Mouse (Mus musculus): ENCODE data around the gene Dok5.
A peak's percentile ranks its signal among the peaks of the same experiment; 100 is the strongest.

The Dok5 gene

DNA sequence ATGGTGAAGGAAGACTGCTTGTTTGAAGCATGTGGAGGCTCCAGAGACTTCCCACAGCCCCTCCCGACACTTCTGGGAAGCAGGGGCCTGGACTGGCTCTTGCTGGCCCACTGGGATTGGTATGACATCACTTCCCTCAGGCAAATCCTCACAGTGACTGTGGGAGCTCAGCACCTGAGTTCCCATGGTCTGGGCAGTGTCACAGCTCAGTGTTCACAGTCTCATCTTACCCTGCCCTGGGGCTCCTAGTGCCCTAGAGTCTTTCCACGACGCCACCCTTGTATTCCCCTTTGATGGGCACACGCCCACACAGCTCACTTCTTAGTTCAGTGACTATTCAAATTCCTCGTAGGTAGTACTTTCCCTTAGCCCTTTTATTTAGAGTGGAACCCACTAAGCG is 71.4 kb downstream of the Dok5 start:
- no peak for DNase-seq

DNA sequence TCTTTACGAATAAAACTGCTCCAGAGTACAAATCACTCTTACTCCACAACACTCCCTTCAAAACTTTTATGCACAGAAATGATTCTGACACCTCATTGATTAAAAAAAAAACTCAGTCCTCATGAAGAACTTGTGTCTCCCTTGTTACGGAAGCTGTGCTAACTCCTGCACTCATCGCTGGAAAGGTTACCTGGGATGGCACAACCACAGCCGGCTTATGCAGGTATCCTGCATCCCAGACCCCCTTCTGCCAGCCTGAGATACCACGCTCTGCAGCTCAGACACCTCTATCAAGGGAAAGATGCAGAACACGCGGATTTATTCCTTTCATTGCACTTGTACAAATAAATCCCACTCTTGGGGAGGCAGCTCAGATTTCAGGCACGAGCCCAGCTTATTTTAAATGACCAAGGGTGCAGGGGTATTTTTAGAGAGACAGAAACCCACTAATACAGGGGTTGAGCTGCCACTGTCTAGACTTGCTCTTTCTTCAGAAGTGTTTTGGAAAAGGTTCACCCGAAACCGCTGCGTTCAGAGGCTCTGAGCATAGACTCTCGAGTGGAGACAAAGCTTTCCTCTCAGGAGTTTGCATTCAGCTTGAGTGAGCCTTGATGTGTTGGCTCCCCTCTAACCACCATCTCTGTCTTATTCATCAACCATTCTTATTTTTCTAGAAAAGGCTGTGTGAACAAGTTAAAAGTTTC is 76.1 kb downstream of the Dok5 start:
- DNase-seq: no peak

DNA sequence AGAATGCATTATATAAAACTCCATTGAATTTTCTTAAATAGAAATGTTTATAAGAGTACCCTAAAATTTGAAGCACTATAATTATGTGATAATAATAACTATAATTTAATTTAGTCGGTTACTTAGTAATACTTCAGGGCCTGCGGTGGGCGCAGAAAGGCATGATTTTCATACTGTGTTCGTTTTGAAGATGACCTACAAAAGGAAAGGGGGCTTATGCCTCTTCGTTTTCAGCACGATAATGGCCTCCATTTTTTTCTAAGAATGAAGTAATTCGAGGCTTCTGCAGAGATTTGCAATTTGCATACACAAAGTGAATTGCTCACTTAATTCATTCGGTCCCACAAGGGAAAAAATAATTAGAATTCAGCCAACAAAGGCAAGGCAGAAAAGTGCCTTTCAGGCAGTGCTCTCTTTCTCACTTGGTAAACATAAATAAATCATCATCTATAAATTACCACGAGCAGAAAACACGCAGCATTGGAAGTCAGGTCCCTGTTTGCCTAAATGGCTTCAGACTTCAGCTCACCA is 76.7 kb downstream of the Dok5 start:
- no peak for DNase-seq

DNA sequence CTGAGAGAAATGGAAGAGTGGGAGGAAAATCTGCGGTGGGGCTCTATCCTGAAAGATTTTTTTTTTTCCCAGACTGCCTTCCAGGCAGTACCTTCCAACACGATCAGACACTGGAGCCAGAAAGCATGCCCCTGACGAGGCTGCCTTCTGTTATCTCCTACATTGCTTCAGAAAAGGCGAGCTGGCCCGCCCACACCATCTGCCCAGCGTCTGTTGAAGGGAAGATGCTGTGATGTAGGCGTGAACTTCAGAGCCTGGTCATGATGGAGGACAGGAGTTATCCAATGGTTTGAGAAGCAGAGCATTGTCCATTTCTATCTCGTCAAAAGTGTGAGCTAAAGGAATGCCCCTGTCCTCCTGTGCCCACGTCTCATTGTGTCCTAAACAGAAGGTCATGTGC is 79.7 kb downstream of the Dok5 start:
- peak; percentile 96 for DNase-seq

DNA sequence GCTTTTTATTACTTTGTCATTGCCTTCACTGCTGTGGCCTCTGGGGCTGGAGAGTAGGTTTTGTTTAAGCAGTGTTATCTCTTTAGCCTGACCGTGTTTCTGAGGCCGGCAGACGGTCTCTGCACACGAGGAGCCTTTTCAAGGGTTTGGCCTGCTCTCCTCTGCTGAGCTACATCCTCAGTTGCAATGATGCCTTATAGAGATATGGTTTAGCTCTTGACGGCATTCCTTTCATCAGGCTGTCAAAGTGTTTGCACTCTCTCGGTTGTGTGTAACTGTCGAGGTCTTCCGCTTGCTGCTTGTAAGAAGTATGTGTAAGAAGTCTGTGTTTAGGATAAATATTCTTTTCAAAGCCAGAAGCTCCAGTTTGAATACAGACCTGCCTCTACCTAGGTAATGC is 84.7 kb downstream of the Dok5 start:
- no peak for DNase-seq

DNA sequence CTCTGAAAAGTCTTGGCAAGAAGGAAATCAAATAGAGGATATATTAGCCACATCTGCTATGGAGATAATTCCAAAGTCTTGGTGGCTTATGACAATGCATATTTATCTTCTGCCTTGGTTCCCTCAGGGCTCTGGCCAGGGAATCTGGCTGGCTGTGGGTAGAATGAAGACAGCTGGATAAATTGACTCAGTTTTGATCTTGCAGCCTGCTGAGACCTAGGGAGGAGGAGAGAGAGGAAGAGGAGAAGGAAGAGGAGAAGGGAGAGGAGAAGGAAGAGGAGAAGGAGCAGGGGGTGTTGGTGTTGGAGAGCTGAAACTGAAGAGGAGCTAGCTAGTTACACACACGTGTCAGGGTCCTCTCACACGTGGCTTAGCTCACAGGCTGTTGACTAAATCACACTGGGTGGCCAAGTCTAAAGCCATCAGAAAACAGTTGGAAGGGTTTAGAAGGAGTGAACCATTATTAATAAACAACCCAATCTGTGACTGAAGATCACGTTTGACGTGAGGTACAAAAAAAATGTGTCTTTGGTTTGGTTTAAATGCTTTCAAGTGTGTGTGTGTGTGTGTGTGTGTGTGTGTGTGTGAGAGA is 85.6 kb downstream of the Dok5 start:
- no peak for DNase-seq

DNA sequence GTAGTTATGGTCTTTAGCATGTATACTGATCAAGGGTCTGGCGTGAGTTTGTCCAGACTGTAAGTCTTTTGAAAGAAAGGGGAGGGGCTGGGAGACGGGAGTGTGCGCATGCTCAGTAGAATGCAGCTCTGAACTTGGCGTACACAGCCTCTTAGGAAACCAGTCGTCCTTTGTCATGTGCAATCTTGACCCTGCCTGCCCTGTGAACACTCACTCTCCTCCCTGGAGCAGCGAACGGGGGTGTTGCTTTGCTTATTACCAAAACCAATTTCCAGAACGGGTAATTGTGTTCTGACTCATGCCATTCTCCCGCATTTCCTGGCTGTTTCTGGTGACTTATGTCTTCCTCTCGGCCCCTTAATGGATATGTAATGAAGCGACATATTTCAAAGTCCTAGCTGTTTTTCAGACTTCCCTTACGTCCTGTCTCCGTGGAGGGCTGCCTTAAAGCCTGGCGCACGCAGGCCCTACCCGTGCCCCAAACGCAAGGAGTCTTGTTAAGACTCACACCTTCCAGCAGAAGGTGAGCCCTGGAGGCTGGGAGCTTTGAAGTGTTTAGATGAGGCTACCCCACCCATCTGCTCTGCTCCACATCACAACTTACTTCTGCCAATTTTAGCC is 95.3 kb downstream of the Dok5 start:
- no peak for DNase-seq

DNA sequence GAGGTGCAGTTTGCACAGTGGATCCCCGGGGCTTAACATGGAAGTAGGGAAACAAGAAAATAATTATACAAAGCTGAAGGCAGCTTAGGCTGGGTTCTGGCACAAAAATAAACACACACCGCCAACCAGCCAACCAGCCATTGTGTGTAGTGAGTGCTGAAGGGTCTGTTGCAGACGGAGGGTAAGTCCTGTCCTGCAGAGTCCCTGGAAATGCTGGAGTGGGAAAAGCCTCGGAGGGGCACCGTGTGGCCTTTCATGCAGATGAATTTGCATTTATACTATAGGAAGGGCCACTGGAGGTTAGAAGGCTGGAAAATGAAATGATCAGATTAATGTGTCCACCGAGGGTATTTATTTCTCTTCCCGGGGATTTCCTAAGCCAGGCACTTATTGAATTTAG is 97.2 kb downstream of the Dok5 start:
- DNase-seq: no peak

DNA sequence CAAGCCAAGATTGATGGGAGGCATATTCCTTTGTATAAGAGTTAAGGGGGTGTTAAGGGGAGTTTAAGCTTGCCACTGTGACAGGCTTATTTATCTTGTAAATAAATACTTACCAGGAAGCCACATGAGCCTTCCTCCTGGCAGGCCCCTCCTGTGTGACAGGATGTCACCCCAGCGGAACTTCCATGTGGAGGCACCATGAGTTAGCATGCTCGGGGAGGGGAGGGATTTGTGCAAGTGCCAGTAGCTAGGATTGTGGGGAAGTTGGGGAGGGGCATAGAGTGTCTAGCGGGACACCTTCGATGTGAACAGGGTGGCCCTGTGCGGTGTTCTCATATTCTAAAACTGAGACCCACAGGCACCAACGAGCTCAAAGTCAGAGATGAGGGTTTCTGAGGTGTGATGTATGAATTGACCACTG is 97.6 kb downstream of the Dok5 start:
- no peak for DNase-seq

DNA sequence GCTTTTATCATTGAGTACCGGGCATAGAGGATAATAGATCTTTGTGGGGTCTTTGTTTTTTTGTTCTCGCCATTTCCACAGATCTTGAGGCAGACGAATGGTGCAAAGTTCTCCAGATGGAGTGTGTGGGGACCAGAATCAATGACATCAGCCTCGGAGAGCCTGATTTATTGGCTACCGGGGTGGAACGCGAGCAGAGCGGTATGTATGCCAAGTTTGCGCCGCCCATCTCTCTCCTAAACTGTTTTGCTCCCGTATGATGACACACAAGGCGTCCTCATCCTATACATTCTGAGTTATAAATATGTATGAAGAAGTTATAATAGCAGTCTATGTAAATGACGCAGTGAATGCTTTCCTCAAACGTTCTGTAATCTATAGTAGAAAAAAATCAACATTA is 98.4 kb downstream of the Dok5 start:
- DNase-seq: no peak

DNA sequence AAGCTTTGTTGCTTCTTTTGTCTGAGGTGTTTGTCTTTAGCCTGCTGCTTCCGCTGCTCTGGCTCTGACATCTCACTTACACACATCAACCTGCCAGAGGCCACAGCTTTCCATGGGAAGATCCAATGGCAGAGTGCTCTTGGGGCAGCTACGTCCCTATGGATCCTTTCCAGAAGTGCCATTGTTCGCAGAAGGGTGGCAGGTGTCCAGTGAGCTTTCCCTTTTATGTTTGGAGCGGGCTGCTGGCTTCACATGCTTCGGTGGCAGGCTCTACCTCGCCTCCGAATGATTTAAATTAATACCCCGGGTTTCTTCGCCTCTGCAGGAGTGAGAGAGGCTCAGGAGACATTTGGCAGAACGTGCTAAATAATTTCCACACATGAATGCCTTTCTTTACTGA is 105.3 kb downstream of the Dok5 start:
- DNase-seq: peak; percentile 81

DNA sequence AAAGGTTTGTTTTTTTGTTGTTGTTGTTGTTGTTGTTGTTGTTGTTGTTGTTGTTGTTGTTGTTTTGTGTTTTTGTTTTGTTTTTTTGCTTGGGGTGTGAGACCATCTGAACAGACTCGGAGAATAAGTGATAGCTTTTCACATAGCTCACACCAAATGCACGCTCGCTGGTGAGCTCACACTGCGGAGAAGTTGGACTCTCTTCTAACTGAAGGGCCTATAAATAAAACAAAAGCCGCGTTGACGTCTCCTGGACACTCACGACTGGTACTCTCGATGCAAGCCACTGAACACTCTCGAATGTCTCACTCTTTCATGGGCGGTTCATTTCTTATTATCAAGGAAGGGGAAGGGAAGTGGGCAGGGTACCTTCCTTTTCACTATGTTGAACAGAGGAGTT is 105.8 kb downstream of the Dok5 start:
- DNase-seq: no peak

DNA sequence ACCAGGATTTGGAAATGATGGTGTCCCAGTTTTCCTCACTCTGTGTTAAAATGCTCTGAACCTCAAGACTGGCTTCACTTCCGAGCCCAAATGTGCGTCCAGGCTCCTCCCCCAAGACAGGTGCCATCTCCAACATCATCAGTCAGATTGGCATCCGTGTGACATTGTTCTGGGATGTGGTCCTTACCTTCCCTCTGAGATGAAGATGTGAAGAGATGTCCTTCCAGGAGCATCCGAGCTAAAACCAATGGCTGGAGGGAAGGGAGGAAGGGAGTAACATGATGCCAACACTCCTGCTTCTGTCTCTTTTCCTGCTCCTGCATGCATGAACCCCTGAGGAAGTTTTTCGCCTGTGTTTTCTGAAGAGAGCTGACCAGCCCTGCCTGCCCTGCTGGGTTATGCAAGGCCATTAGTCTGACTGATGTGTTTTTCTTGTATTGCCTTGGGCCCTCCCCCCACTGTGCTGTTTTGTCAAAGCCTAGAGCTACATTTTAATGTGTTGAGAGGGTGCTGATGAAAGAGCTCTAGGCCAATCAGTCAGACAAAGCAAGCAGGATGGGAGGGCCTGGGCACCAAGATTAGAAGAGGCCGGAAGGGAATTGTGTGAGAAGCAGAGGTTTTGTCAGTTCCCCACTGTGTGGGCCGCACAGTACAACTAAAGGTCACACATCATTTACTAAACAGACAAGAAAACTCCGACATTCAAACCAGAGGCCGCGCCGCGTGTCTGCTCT is 106.4 kb downstream of the Dok5 start:
- no peak for DNase-seq

DNA sequence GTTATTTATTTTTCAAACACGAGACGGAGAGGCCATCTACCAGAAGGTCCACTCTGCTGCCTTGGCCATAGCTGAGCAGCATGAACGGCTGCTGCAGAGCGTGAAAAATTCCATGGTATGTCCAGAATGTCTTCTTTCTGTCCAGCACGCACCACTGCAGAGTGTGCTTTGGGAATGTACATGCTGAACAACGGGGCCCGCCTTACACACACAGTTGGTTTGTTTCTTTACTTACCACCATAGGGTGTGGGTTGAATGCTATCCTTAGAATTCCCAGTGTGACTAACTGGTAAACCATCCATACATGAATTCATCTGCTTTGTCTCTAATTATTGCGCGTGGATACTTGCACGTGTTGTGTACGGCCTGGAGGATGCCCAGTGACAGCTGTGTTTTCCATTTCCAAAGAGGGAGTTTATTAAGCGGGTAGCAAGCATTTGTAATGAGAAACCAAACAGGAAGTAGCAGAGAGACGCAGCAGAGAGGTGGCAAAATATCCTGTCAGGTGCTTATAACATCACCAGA is 109.9 kb downstream of the Dok5 start:
- no peak for DNase-seq

DNA sequence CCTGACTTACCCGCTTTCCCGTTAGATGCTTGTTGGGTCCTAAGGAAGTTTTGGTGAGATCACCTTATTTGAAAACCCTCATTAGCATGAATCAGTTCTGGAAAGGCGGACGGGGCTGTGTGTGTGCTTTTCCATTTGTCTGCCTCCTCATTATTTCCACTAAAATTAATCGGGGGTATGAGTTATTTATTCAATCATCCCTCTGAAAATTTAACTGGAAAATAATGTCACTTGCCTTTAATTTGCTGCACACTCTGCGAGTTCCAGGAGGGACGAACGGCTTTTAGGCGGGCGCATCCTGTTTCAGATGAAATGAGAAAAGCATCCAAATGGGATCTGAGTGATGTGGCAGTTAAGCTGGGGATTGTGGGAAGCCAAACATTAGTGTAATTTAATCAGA is 113.9 kb downstream of the Dok5 start:
- DNase-seq: no peak

DNA sequence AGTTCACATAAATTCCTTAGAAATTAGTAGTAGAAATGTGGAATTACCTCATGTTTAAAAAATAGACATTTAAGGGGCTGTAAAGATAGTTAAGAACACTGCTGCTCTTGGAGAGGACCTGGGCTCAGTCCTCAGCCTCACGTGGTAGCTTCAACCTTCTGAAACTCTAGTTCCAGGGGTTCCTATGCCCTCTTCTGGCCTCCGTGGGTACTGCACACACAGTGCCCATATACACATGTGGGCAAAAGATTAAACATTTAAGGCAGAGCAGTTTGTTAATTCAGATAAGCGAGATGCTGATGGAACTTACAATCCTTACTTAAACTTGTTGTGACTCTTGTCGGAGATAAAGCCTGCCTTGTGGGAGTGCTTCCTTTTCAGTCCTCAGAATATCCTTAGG is 118.5 kb downstream of the Dok5 start:
- DNase-seq: no peak

DNA sequence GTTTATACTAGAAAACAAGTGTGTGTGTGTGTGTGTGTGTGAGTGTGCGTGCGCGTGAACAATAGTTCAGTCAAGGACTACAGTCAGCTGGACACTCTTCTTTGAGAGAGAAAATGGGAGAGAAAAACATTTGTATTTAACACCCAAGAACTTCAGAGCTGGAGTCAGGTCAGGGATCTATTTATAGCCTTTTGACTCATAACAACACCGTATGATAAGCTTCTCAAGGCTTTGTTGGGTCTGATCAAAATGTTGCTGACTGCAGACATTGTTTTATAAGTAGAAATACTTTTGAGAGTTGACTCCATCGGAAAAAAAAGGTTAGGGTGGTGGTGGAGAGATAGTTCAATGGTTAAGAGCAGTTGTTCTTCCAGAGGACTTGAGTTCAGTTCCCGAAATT is 120.7 kb downstream of the Dok5 start:
- no peak for DNase-seq

DNA sequence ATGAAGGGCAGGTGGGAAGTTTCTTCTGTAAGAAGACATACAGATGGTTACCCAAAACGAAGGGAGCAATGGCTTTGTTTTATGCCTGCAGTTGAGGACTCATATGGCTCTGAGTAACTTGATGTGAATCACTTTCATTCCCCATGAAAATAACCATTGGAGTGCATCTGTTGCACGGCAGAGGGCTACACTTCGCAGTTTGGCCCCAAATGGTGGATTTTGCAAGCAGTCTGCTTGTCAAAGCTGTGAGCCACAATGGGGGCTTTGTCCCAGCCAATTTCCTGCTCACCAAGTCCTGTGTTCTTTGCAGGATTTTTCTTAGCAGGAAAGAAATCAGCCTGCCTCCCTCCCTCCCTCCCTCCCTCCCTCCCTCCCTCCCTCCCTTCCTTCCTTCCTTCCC is 123.6 kb downstream of the Dok5 start:
- DNase-seq: no peak

DNA sequence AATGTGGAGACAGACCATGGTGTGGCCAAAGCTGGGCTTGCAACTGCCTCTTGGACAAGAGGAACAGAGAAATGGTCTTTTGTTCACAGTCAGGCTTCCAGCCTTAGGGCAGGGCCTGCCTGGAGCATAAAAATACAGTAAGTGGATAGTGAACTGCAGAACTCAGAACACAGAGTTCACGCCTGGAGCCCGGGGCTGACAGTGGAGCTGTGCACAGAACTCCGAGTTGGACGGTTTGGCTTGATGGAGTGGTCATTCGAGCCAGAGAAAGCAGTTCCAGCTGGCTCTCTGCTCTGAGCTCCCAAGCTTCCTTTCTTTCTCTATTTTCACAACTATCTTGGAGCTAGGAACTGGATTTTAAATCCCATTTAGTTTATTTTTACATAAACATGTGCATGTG is 124.5 kb downstream of the Dok5 start:
- no peak for DNase-seq

DNA sequence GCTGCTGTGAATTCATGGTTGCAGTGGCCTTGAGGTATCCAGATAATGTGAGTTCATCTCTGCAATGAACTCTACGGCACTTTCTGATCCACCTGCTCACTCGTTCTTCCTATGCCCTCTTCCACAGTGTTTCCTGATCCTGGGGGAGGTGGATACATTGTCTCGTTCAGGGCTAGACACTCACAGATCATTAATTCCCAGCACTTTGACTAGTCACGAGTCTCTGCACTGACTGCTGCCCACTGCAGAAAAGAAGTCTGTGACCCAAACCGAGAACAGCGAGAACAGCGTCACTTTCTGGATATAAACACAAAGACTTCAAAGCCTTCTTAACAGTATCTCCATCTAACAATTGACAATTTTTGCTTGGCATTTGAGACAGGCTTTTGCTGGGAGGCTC is 125.9 kb downstream of the Dok5 start:
- DNase-seq: no peak

DNA sequence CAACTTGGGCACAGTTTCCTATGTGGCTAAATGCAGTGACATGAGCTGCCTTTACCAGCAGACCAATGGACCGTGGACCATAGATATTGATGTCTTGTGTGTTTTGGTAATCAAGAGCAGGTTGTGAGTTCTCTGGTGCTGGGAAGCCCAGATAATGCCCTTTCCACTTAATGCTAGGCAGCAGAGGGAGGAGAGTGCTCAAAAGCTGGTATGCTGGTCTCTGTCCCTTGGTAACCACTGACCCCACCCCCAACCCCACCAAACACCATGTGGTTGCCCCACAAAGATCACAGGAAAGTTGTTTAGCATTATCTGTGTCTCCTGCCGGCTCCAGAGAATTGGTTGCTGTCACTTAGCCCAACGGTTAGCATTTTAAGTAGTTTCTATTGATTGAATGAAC is 127.0 kb downstream of the Dok5 start:
- DNase-seq: no peak

DNA sequence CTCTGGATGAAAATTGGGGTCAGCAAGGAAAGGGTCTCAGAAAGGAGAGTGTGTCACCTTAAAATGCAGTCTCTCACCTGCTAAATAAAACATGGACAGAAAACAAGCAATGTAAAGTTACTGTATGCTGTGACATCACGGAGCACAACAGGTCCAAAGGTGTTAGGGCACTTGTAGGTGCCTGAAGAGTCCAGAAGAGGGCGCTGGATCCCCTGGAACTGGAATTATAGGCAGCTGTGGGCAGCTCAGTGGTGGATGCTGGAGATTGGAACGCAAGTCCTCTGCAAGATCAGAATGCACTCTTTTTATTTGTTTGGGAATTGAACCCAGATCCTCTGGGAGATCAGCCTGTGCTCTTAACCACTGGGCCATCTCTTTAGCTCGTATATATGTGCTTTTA is 129.0 kb downstream of the Dok5 start:
- DNase-seq: no peak

DNA sequence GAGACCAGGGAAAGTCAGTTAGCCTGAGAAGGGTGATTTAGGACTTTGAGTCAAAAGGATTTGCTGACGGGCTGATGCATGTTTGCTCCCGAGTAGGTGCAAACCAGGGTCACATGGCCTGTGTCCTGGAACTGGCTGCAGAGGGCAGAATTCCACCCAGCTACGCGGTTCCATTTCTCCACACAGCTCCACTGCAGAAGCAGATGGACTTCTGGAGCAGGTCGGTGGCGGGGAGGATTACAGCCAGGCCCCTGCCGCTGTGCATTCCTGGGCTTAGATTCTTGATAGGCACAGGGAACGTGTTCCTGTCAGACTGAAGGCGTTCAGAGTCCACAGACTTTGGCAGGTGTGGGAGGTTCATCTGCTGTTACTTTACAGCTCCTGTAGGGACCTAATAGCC is 131.2 kb downstream of the Dok5 start:
- DNase-seq: no peak

DNA sequence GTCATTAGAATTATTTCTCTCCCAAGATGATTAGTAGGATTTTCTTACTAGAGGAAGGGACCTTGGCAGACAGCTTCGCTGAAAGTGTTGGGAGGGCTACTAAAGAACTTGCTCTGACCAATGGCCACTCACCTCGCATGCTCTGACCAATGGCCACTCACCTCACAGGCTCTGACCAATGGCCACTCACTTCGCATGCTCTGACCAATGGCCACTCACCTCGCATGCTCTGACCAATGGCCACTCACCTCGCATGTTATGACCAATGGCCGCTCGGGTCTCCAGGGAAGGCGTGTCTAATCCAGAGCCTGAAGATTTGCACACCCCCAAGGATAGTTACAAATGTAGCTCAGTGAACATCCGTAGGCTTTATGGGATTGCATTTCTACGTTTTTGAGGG is 131.6 kb downstream of the Dok5 start:
- no peak for DNase-seq

Measured in cerebellum, adult 9-10 months (tissue).